Mouse (Mus musculus) lung, embryonic 16.5 days (tissue): ENCODE measurements at regions not wholly inside any gene's neighbourhood (a gene's known extent, or its start where the extent isn't known, plus 50 kb on each side); places are given as distances from the start of the nearest gene placed in this dataset.

Experiments
- ATAC-seq: fragments of 200-750 bp; cut with Nextera tagmentation; 2 replicates; pipeline ENCODE4 v1.8.0; 2017; ENCODE audit warnings: low read depth, mild to moderate bottlenecking, moderate library complexity
- H3K27ac ChIP-seq: fragments of 300-500 bp; sonication (generic); 2 replicates; pipeline ENCODE4 v1.5.1; 2014; ENCODE audit warnings: mild to moderate bottlenecking, control low read depth, low read length
- H3K27me3 ChIP-seq: fragments of 300-500 bp; sonication (generic); 2 replicates; pipeline ENCODE4 v1.6.1; 2014; ENCODE audit warnings: low read depth, low read length, mixed read lengths; ENCODE audit not compliant: control insufficient read depth, insufficient read depth
- H3K36me3 ChIP-seq: fragments of 300-500 bp; sonication (generic); 2 replicates; pipeline ENCODE4 v1.6.1; 2014; ENCODE audit warnings: low read length; ENCODE audit not compliant: control insufficient read depth, insufficient read depth
- H3K4me1 ChIP-seq: fragments of 300-500 bp; sonication (generic); replicated peaks from 2 replicates; pipeline ENCODE4 v1.6.1; 2014; ENCODE audit warnings: low read length, mixed read lengths; ENCODE audit not compliant: control insufficient read depth, insufficient read depth
- H3K4me2 ChIP-seq: fragments of 300-500 bp; sonication (generic); 2 replicates; pipeline ENCODE4 v1.6.1; 2014; ENCODE audit warnings: low read depth, low read length, control low read depth
- H3K4me3 ChIP-seq: fragments of 300-500 bp; sonication (generic); 2 replicates; pipeline ENCODE4 v1.5.1; 2014; ENCODE audit warnings: mild to moderate bottlenecking, low read length, control low read depth
- H3K9ac ChIP-seq: fragments of 300-500 bp; sonication (generic); 2 replicates; pipeline ENCODE4 v1.6.1; 2014; ENCODE audit warnings: low read length, control low read depth
- H3K9me3 ChIP-seq: fragments of 300-500 bp; sonication (generic); 2 replicates; pipeline ENCODE4 v1.6.1; 2016; ENCODE audit warnings: low read length; ENCODE audit not compliant: control insufficient read depth
- WGBS: fragments of 180-500 bp; shearing (Covaris S2); extraction: QIAGEN DNeasy Blood & Tissue Kit; methylation state at CpG from one replicate; pipeline ENCODE4 v1.1.7; 2014; 5-methylcytosine and 5-hydroxymethylcytosine counted together

- no peak overlapping the region for H3K4me2 ChIP-seq
- H3K27ac ChIP-seq = no peak overlapping the region
- no peak overlapping the region for H3K9ac ChIP-seq
- no peak for ATAC-seq
- H3K27me3 ChIP-seq = no peaks in the 10 kb centered on the region
- no peaks in the 10 kb centered on the region for H3K36me3 ChIP-seq
- H3K9me3 ChIP-seq = no peaks in the 10 kb centered on the region
- WGBS = 76% methylated on average over 5 of the region's 5 CpGs
- no peak overlapping the region for H3K4me3 ChIP-seq
- no peaks in the 10 kb centered on the region for H3K4me1 ChIP-seq
Observed at GRCm38 (mm10) chr10:38552350-38553076, 269.1 kb downstream of the Rfpl4b start.

GRCm38 (mm10) chr10:38540031-38540430 is 281.5 kb downstream of the Rfpl4b start:
- WGBS = 91% methylated on average over 4 of the region's 4 CpGs
- H3K27me3 ChIP-seq = no peaks in the 10 kb centered on the region
- H3K4me3 ChIP-seq = no peak overlapping the region
- no peak overlapping the region for H3K4me2 ChIP-seq
- H3K9ac ChIP-seq = no peak overlapping the region
- no peaks in the 10 kb centered on the region for H3K36me3 ChIP-seq
- no peak overlapping the region for H3K27ac ChIP-seq
- H3K4me1 ChIP-seq = no peaks in the 10 kb centered on the region
- ATAC-seq = no peak
- H3K9me3 ChIP-seq = no peaks in the 10 kb centered on the region

- no peaks in the 10 kb centered on the region for H3K36me3 ChIP-seq
- ATAC-seq = no peak
- H3K27ac ChIP-seq = no peak overlapping the region
- H3K4me1 ChIP-seq = no peaks in the 10 kb centered on the region
- H3K4me3 ChIP-seq = no peak overlapping the region
- no peak overlapping the region for H3K4me2 ChIP-seq
- H3K9me3 ChIP-seq = no peaks in the 10 kb centered on the region
- no peaks in the 10 kb centered on the region for H3K27me3 ChIP-seq
- H3K9ac ChIP-seq = no peak overlapping the region
Observed at GRCm38 (mm10) chr10:38538766-38539165, 282.8 kb downstream of the Rfpl4b start.

- no peak overlapping the region for H3K27ac ChIP-seq
- H3K27me3 ChIP-seq = no peaks in the 10 kb centered on the region
- ATAC-seq = no peak
- 63% methylated on average over 2 of the region's 2 CpGs for WGBS
- H3K4me2 ChIP-seq = no peak overlapping the region
- no peak overlapping the region for H3K9ac ChIP-seq
- no peaks in the 10 kb centered on the region for H3K36me3 ChIP-seq
- H3K4me3 ChIP-seq = no peak overlapping the region
- no peaks in the 10 kb centered on the region for H3K4me1 ChIP-seq
- no peaks in the 10 kb centered on the region for H3K9me3 ChIP-seq
Observed at GRCm38 (mm10) chr10:38516636-38517035, 304.9 kb downstream of the Rfpl4b start.
